Mouse (Mus musculus) erythroblast, embryonic 14.5 days (primary cell): ENCODE data around the gene Ano6.

ENCODE experiments used
- GATA1 ChIP-seq: IDR thresholded peaks from 2 replicates; pipeline ENCODE4 v1.6.1; 2012; ENCODE audit warnings: low read length, inconsistent platforms, mixed read lengths
- TAL1 ChIP-seq: IDR thresholded peaks from 3 replicates; pipeline ENCODE4 v1.6.1; 2012; ENCODE audit warnings: low read length, inconsistent platforms, mixed read lengths

DNA sequence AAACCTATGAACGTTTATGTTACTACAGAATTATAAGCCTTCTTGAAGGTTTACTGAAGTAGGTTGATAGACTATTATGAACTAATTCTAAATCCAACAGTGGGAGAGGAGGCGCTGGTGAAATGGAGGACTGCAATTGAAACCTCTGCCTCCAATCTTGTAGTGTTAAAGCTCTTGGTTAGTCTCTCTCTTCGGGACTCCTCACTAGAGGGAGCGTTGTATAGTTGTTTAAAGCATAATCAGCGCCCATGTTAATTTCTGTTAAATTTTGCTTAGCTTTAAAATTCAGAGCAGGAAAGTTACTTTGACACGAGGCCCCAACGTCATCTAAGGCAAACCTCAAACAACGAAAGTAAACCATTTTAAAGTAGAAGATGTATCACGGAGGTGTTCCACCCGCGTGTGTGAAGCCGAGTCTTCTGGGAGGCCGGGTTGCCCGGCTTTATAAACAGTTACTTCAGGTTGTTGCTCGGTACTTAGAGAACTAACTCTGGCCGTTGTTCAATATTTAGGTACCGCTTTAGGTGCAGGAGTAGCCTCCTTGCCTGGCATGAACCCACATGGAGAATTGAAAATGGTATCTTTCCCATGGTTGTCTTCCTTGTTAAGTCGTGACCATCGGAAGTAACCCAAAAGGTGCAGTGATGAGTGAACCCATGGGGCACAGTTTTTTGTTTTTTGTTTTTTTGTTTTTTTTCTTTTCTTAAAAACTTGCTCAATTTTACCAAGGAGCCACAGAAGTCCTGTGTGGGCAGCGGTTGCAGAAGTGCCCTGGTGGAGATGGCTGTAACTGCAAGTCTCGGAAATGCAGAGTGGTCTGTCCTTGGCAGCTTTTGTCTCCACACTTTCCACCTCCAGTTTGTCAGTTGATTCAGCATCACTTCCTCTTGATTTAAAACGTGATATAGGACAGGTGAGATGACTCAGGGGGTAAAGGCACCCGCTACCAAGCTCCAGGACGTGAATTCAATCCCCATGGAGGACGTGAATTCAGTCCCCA is 1.9 kb downstream of the Ano6 start:
- TF ChIP-seq GATA1 = no peak
- no peak for TF ChIP-seq TAL1
